Mouse (Mus musculus) cerebellum, adult 11 months (tissue): ENCODE measurements around the gene Rbm33.
A peak's percentile ranks its signal among the peaks of the same experiment; 100 is the strongest.

ENCODE experiments used
- DNase-seq: peaks from one replicate; pipeline ENCODE4 v3.0.0; 2022

Gene Rbm33

DNA sequence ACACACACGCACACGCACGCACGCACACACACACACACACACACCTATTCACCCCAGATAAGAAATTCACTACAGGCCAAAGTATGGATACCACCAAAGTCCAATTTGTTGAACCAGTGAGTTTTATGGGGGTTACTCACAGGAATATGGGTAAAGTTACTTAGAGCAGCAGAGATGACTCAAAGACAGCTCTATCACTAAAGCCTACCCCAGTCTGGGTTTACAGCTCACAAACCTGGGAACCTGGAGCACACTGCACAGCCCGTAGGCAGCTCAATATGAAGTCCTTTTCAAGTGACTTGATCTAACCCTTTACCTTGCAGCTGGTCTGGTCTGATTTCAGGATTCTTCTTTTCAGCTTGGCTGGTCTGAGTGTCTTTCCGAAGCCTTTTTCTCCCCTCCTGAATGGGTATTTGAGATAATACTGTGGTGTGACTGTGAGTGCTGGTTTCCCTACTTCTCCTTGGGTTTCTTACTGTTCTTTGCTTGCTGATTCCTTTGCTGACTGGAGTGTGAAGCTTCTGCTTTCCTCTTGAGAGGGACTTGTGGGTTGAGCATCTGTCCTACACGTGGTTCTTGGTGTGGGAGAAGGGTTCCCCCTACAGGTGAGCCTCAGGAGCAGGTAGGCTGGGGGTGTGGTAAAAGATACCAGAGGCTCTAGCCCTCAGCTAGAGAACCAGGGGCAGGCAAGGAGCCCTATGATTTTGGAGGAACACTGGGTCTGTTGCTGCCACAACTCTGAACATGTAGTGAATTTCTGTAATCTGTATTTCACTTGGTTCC, 12.3 kb downstream of the Rbm33 start:
- DNase-seq, result peak; percentile 46

DNA sequence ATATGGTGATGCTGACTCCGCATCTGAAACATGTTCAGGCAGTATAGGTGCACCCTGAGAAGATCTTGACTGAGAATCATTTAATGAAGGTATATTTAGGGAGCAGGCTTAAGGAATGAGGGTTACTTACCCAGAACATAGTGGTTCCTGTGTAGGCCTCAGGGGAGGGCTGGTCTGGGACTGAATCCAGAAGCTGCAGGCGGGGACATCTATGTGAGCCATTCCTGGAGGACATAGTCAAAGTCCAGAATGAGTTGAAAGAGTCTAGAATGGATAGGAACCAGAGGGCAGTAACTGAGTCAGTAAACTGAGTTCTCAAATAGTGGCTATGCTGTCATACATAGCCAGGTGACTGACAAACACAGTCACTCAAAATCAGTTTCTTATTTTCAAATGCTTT, 16.8 kb downstream of the Rbm33 start:
- DNase-seq, result no peak

GRCm38 (mm10) chr5:28351857-28352513, 35.1 kb downstream of the Rbm33 start:
- no peak for DNase-seq

GRCm38 (mm10) chr5:28355614-28356013, 38.7 kb downstream of the Rbm33 start:
- DNase-seq, result no peak

DNA sequence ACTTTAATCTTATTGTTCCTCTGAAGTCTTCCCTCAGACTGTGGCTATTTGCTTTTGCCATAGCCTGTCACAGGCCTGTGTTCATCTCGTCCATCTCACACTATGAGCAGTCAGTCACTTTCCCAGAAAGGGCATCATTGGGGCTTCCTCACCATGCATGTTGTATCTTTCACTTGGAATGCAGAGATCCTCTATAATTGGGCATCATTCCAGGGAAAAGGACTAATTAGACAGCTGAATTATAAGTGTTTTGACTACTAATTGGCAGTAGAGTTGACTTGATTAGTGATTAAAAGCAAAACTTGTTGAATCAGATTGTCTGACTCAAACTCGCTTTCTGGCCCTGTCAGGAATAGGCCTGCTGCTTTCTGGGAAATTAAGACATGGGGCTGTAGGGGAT, 43.8 kb downstream of the Rbm33 start:
- no peak for DNase-seq

GRCm38 (mm10) chr5:28368056-28368455, 51.1 kb downstream of the Rbm33 start:
- DNase-seq, result no peak

GRCm38 (mm10) chr5:28370836-28371235, 53.9 kb downstream of the Rbm33 start:
- DNase-seq, result no peak

GRCm38 (mm10) chr5:28372172-28372664, 55.3 kb downstream of the Rbm33 start:
- DNase-seq, result no peak

DNA sequence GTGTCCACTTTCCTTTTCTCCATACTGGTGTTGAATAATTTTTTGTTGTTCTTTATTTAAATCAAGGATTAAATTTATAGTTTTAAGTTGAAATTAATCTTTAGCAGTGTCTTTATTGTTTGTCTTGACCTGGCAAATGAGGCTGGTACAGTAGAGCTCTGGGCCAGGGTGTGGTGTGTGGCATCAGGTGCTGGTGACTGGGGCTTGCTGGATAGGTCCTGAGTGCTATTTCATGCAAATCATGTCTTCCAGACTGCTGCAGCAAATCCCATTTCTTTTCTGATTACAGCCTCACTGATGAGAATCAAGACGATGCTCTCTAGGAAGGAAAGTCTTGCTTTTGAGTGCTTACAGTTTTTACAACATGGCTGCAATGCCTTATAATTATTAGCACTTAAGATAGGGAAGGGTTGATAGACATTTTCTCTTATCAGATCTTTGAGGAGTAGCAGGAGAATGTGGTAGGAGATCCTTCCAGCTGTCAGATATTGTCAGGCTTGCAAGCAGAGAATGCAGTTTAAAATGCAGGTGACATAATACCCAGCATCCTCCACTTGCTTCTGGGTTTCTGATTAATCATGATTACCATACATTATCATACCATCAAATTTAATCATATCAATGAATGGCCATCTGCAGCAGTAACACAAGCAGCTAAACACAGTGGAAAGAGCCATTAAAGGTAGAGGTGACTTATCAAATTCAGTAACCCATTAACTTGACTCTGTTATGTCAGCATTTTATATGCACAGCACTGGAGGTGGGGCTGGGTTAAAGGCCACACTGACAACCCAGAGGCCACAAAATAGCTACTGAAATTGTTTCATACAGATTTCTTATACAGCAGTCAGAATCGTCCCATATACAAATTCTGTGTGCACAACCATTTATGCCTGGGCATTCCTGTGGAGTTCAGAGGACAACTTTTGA, 56.8 kb downstream of the Rbm33 start:
- no peak for DNase-seq

- no peak for DNase-seq
Observed at GRCm38 (mm10) chr5:28377299-28377698, 60.4 kb downstream of the Rbm33 start.

DNA sequence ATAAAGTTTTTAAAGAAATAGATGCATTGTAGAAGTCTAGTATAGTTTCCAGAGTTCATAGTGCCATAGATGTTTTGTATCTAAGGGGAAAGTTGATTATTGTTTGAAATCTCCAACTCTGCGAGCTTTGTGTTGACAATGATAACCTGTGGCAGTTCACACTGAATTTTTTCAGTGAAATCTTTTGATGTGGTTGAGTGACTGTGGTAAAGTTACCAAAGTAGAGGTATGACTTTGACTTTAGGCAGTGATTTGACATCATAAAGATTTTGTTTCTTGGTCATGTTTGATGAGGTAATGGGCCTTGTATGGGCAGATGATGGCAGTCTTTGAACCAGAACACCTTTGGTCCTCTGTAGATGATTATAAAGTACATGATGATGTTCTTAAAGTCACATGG, 65.4 kb downstream of the Rbm33 start:
- no peak for DNase-seq

- DNase-seq, result no peak
Observed at GRCm38 (mm10) chr5:28386783-28387182, 69.9 kb downstream of the Rbm33 start.

GRCm38 (mm10) chr5:28387531-28388179, 70.7 kb downstream of the Rbm33 start:
- DNase-seq, result no peak

DNA sequence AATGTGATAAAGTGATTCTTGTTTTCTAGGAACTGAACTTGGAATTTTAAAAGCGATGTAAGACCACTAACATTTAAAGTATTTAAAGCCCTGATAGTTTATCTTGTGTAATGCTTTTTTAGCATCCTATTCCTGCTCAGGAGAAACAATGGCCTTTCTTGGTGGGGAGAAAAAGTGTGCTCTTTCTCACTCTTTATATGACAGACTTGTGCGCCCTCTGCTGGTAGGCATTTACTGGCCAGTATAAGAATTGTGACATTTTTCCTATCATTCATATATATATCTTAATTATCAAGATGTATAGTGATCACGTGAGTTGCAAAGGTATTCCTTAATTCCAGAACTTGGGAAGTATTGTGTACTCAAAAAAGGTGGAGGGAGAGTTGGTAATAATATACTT, 71.3 kb downstream of the Rbm33 start:
- peak; percentile 63 for DNase-seq

DNA sequence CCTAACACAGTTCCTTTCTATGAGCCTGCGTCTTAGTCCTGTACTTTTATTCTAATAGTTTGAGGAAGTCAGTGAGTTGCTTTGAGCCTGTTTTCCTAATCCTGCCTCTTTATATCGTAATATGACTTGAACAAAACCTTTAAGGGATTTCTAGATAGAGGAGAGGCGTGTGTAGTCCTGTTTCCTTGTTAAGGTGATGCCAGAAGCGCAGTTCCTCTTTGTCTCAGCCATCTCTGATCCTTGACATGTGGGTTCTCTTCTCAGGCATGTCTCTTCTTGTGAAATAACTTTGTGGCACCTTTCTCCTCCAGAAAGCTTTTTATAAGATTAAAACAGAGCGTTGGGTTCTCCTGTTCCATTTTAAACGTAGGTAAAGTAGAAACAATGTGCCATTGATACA, 73.3 kb downstream of the Rbm33 start:
- DNase-seq, result no peak

GRCm38 (mm10) chr5:28397344-28397743, 80.4 kb downstream of the Rbm33 start:
- no peak for DNase-seq

DNA sequence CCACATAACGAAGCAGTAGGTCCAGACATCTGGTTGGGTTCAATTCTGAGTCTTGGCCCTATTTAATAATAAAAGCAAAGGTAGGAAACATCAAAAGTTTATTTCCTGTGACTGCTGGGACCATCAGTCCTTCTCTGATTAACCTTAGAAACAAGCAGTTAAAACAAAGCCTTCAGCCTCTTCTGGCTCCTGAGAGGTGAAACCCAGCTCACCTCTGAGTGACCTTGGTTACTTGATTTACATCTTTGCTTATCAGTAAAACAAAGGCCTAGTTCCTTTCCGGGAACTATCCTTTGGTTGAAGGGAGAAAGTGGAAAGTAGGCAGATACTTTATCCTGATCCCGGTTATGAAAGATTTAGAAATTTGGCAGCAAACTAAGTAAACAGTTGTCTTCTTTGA, 81.8 kb downstream of the Rbm33 start:
- no peak for DNase-seq

GRCm38 (mm10) chr5:28399451-28400115, 82.7 kb downstream of the Rbm33 start:
- DNase-seq, result no peak

DNA sequence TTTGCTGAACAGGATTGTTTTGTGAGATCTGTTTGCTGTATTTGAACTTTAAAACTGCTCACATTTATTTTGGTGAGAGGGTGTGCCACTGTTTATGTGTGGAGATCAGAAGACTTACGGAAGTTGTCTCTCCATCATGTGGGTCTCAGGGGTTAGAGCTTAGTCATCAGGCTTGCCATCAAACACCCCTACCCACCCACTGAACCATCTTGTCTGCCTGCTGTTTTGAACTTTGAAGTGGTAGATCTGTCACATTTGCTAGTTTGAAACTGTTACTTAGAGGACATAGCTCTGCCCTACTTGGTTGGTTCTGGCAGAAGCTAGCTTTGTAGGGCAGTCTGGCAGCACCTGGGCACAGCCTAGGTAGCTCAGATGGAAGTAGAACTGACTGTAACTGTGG, 85.8 kb downstream of the Rbm33 start:
- no peak for DNase-seq

- no peak for DNase-seq
Observed at GRCm38 (mm10) chr5:28406662-28407061, 89.7 kb downstream of the Rbm33 start.

DNA sequence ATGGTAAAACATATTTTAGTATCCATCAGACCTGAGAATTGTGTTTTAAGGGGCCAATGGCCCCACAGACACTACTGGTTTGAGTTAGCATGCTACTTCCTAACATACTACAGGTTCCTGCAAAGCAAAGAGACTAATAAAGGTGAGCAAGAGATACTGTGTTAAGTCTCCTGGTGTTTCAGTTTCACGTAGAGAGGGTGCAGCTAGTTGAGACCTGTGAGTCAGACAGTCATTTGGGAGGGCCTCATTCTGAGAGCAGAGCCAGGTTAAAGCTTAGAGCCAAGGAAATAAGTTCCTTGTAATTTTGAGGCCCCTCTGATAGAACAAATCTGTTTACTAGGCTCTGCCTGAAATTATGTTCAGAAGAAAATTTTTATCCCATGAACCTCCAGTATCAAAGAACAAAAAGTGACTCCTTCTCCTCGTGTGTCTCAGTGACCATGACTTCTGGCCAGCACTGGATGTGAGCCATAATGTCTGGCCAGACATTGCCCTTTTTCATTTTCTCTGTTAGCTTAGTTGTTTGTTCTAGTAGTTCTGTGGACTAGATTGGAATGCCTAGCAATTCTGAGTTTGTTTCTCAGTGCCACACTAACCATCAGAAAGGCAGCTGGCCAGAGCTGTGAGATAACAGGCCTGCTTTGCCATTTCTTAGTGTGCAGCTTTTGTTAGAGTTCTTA, 95.2 kb downstream of the Rbm33 start:
- no peak for DNase-seq

GRCm38 (mm10) chr5:28413533-28413932, 96.6 kb downstream of the Rbm33 start:
- no peak for DNase-seq
